Mouse (Mus musculus) heart, postnatal 0 days (tissue): ENCODE results near the gene Gm21789. TPM values are rescaled to one million over a fixed set of nuclear protein-coding genes. Genes with fewer than 3 reads are reported as not detected.
"Not testable (repeated sequence)": the region's sequence is repeated elsewhere in the genome, so short reads cannot be mapped to it uniquely, and the experiment has no call there.

Source experiments
- ATAC-seq: fragments of 200-750 bp; cut with Nextera tagmentation; 2 replicates; pipeline ENCODE4 v1.8.0; 2017; ENCODE audit warnings: low read depth, moderate number of reproducible peaks, moderate library complexity; ENCODE audit not compliant: insufficient read depth
- DNase-seq: peaks from one replicate; pipeline ENCODE4 v3.0.0-alpha.2; 2016; ENCODE audit warnings: low spot score
- H3K27ac ChIP-seq: fragments of 300-500 bp; sonication (generic); 2 replicates; pipeline ENCODE4 v1.5.1; 2014; ENCODE audit warnings: low read depth, mild to moderate bottlenecking
- H3K27me3 ChIP-seq: fragments of 300-500 bp; sonication (generic); 2 replicates; pipeline ENCODE4 v1.6.1; 2014; ENCODE audit warnings: low read length, mixed read lengths; ENCODE audit not compliant: control insufficient read depth, insufficient read depth
- H3K36me3 ChIP-seq: fragments of 300-500 bp; sonication (generic); replicated peaks from 2 replicates; pipeline ENCODE4 v1.6.1; 2014; ENCODE audit warnings: low read length, mixed read lengths; ENCODE audit not compliant: control insufficient read depth, insufficient read depth
- H3K4me1 ChIP-seq: fragments of 300-500 bp; sonication (generic); 2 replicates; pipeline ENCODE4 v1.6.1; 2014; ENCODE audit warnings: antibody characterized with exemption; ENCODE audit not compliant: control insufficient read depth, insufficient read depth
- H3K4me2 ChIP-seq: fragments of 300-500 bp; sonication (generic); 2 replicates; pipeline ENCODE4 v1.6.1; 2014; ENCODE audit warnings: low read depth, mild to moderate bottlenecking, low read length, moderate library complexity
- H3K4me3 ChIP-seq: fragments of 300-500 bp; sonication (generic); 2 replicates; pipeline ENCODE4 v1.5.1; 2014; ENCODE audit warnings: low read depth, low read length
- H3K9ac ChIP-seq: fragments of 300-500 bp; sonication (generic); replicated peaks from 2 replicates; pipeline ENCODE4 v1.6.1; 2014; ENCODE audit warnings: low read depth, low read length, mixed read lengths
- H3K9me3 ChIP-seq: fragments of 300-500 bp; sonication (generic); replicated peaks from 2 replicates; pipeline ENCODE4 v1.6.1; 2016; ENCODE audit warnings: low read length; ENCODE audit not compliant: control insufficient read depth
- WGBS: fragments of 180-500 bp; shearing (Covaris S2); extraction: QIAGEN DNeasy Blood & Tissue Kit; methylation state at CpG from one replicate; pipeline ENCODE4 v1.1.7; 2014; 5-methylcytosine and 5-hydroxymethylcytosine counted together
- polyA plus RNA-seq: library from polyadenylated mRNA; unstranded; fragments of >200 nt; fragmentation: Nextera tagmentation; extraction: Ambion mirVana; gene quantifications from 2 replicates; pipeline ENCODE4 v1.2.1, GENCODE M21; 2015
- total RNA-seq: library from RNA; depleted of rRNA; stranded (reverse); fragments of >200 nt; gene quantifications from 2 replicates; pipeline ENCODE4 v1.2.3, GENCODE M21; 2014; ENCODE audit warnings: low replicate concordance; rRNA removed

Gene Gm21789
- total RNA-seq (not detected in 2 replicates), polyA plus RNA-seq (not detected in 2 replicates)

GRCm38 (mm10) chrX:32941468-32941867 lies at the start of gene Gm21789:
TSS of gene Gm21789 (plus strand) at chrX:32941768.
- H3K4me1 ChIP-seq, H3K9me3 ChIP-seq, H3K27ac ChIP-seq, H3K27me3 ChIP-seq, DNase-seq, ATAC-seq, H3K9ac ChIP-seq, H3K4me2 ChIP-seq, H3K4me3 ChIP-seq, H3K36me3 ChIP-seq: not testable (repeated sequence)
- no CpG with 5 or more reads among the region's 1 CpGs for WGBS

- not testable (repeated sequence) for H3K27ac ChIP-seq, H3K4me2 ChIP-seq, ATAC-seq, H3K4me1 ChIP-seq, DNase-seq, H3K27me3 ChIP-seq, H3K9ac ChIP-seq, H3K36me3 ChIP-seq, H3K4me3 ChIP-seq, H3K9me3 ChIP-seq
- WGBS: no CpG with 5 or more reads among the region's 4 CpGs
Observed at GRCm38 (mm10) chrX:32894325-32894724, 47.2 kb upstream of the Gm21789 start, which contains the start of gene Btbd35f30. TSS of gene Btbd35f30 (plus strand) at chrX:32894625.

DNA sequence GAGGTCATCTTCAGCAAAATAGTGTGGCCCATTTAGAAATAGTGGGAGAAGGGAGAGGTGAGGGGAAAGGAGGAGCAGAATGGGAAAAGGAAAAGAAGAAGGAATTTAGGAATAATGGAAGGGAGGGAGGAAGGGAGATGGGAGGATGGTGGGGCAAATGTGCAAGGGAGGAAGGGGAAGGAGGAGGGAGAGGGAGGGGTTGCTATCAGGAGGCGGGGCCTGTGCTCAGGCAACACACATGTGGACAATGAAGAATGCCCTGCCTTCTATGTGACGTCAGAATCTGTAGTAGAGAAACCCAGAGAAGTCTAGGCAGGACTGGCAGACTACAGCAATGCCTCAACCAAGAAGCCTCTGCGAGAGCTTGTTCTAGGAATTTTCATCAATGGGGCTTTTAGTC lies 32.0 kb downstream of the Gm21789 start, which contains the start of gene Btbd35f5:
TSS of gene Btbd35f5 (plus strand) at position 301 of the 400 bp plus-strand sequence.
- WGBS: no CpG with 5 or more reads among the region's 3 CpGs
- H3K4me3 ChIP-seq, H3K9ac ChIP-seq, H3K27me3 ChIP-seq, ATAC-seq, H3K27ac ChIP-seq, H3K4me2 ChIP-seq, H3K9me3 ChIP-seq, H3K36me3 ChIP-seq, H3K4me1 ChIP-seq, DNase-seq: not testable (repeated sequence)

Other genes starting within 250 kb of the Gm21789 start
- not detected in 2 replicates for gene Btbd35f21, start 215.7 kb upstream of the Gm21789 start, total RNA-seq
- gene Btbd35f21, start 215.7 kb upstream of the Gm21789 start, polyA plus RNA-seq: not detected in 2 replicates
- gene Btbd35f30, start 47.1 kb upstream of the Gm21789 start, total RNA-seq: not detected in 2 replicates
- not detected in 2 replicates for gene Btbd35f30, start 47.1 kb upstream of the Gm21789 start, polyA plus RNA-seq
- not detected in 2 replicates for gene Btbd35f5, start 32.1 kb downstream of the Gm21789 start, total RNA-seq
- gene Btbd35f5, start 32.1 kb downstream of the Gm21789 start, polyA plus RNA-seq: not detected in 2 replicates